Mouse (Mus musculus) A20 (cell line): ENCODE results near the gene Olfr129.

Source experiments
- DNase-seq: peaks from one replicate; pipeline ENCODE4 v3.0.0-alpha.2; 2011; ENCODE audit warnings: low read depth, low spot score

Olfr129 gene

GRCm38 (mm10) chr17:38059979-38060378 is at the start of gene Olfr129:
Olfr129 (minus strand) TSS chr17:38060079.
- no peak for DNase-seq

GRCm38 (mm10) chr17:38088593-38088992 is 28.7 kb upstream of the Olfr129 start, which contains the start of gene Olfr131:
Olfr131 (minus strand) TSS chr17:38088693.
- DNase-seq = no peak

- DNase-seq = no peak
Measured at GRCm38 (mm10) chr17:38082364-38082763, 22.5 kb upstream of the Olfr129 start.

- no peak for DNase-seq
Measured at GRCm38 (mm10) chr17:38063621-38064020, 3.7 kb upstream of the Olfr129 start, which contains the start of gene Olfr130. Olfr130 (plus strand) TSS chr17:38063921.

GRCm38 (mm10) chr17:38026297-38026696 is 33.6 kb downstream of the Olfr129 start:
- DNase-seq = no peak

- DNase-seq = no peak
Measured at GRCm38 (mm10) chr17:38016341-38016740, 43.5 kb downstream of the Olfr129 start.

GRCm38 (mm10) chr17:38004996-38005395 is 54.9 kb downstream of the Olfr129 start:
- DNase-seq = no peak
